Mouse (Mus musculus) gastrocnemius, adult 18-20 months (tissue): ENCODE measurements around the gene Kcnk10. TPM values are rescaled to one million over a fixed set of nuclear protein-coding genes. Genes with fewer than 3 reads are reported as not detected.

ENCODE experiments used
- DNase-seq: peaks from one replicate; pipeline ENCODE4 v3.0.0; 2021; ENCODE audit warnings: low spot score
- total RNA-seq, 2 experiments: library from RNA; stranded (reverse); gene quantifications; 2 replicates each; pipeline ENCODE4 v1.2.3; 2021

The Kcnk10 gene
- total RNA-seq, 2 experiments from 2014 or later: not detected

DNA sequence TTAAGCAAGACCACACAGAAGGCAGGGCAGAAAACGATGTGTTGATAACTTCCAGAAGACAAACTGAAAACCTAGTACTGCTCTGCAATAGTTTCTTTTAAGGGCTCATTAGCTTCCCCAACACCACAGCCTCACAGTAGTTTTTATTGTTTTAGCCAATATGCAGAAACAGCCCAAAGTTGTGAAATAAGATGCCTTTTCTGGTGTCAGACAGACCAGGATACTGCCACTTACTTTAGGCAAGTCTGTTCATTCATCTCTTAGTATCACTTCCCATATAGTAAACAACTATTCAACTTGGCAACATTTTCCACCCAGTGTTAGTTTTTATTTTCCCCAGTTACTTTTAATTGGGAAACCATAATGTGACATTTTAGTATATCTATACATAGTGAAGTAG is 171.5 kb downstream of the Kcnk10 start:
- no peak for DNase-seq

DNA sequence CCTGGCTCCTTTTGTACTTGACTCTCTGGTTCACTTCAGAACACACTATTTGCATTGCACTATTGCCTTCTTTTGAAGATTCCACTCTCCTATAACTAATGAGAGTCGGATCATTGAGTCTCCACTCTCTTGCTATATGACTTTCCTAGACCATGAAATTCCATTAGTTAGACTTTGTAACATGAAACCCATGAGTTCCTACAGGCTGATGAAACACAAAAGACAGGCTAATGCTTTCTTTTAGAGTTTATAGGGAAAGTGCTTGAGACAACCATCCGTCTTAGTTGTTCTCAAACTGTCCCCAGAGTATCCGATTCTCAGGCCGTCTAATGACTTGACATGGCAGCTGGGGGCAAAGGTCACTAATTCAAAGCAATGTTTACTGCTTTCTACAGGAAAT is 172.0 kb downstream of the Kcnk10 start:
- DNase-seq: no peak

- no peak for DNase-seq
Measured at GRCm38 (mm10) chr12:98396586-98396985, 181.5 kb downstream of the Kcnk10 start.

DNA sequence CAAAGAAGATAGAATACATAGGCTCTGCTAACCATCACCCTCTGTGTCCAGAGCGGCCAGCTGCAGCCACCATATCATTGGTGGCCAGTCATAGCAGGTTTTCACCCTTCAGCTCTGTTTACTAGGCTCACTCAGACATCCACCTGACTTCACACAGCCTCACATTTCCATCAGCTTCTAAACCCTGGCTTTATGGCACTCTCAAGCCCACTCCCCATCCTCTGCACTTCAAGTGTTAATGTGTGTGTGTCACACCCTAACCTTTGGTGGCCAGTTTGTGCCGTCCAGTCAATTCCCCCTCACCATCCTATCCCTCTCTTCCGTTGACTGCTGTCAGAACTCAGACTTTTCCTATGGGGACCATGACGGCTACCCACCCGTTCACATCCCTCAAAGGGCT is 184.0 kb downstream of the Kcnk10 start:
- no peak for DNase-seq

DNA sequence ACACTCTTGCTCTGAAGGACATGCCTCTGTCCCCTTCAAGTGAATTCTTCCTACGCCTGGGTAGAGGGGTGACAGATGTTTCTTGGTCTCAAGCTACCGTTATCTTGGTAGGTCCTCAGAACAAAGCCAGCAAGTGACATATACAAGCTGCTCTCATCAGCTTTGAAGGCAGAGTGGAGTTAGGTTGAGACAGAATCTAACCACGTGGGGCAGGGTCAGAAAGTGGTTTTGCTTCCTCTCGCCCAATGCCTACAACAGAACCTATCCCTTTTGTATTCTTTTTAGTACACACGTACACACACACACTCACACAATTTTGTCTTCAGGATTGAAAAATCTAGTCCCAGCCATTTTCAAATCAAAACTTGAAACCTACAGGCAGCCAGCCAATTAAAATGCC is 186.8 kb downstream of the Kcnk10 start:
- no peak for DNase-seq

DNA sequence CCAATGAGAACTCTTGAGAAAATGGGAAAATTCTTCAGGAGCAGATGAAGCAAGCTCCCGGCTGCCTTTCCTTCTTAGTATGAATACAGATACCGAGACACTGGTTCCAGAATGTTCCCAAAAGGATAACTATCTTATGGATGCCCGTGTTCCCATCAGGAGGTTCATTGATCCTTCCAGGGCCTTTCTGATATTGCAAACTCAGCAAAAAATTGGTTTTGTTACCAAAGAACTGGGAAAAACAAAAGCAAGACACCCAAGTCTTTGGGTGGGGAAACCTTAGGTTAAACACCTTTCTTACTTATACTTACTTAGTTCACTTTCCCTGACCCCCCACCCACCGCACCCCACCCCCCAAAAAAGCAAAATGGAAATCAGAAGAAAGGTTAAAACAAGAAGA is 188.5 kb downstream of the Kcnk10 start:
- DNase-seq: no peak

Other genes starting within 250 kb of the Kcnk10 start
- gene Spata7, start 49.8 kb upstream of the Kcnk10 start, total RNA-seq: 1 to 10 TPM; 3.0 to 3.4 TPM
- gene Ptpn21, start 159.1 kb upstream of the Kcnk10 start, total RNA-seq: 10 to 100 TPM; 31.8 to 44.3 TPM
- 10 to 100 TPM; 46.9 to 49.6 TPM for gene Zc3h14, start 168.7 kb upstream of the Kcnk10 start, total RNA-seq